Mouse (Mus musculus) hindbrain, embryonic 14.5 days (tissue): Measurements from ENCODE around the gene A2ml1. TPM values are rescaled to one million over a fixed set of nuclear protein-coding genes. Genes with fewer than 3 reads are reported as not detected.

Experiments used
- ATAC-seq: fragments of 200-750 bp; cut with Nextera tagmentation; 2 replicates; pipeline ENCODE4 v1.8.0; 2017; ENCODE audit warnings: moderate number of reproducible peaks, mild to moderate bottlenecking, moderate TSS enrichment, moderate library complexity; ENCODE audit not compliant: low FRiP score
- DNase-seq: peaks from one replicate; pipeline ENCODE4 v3.0.0-alpha.2; 2015; ENCODE audit warnings: low spot score
- H3K27ac ChIP-seq: fragments of 300-500 bp; sonication (generic); 2 replicates; pipeline ENCODE4 v1.5.1; 2014; ENCODE audit warnings: mild to moderate bottlenecking, moderate library complexity
- H3K27me3 ChIP-seq: fragments of 300-500 bp; sonication (generic); 2 replicates; pipeline ENCODE4 v1.6.1; 2014; ENCODE audit warnings: mild to moderate bottlenecking, low read length, mixed read lengths; ENCODE audit not compliant: control insufficient read depth, insufficient read depth
- H3K36me3 ChIP-seq: fragments of 300-500 bp; sonication (generic); replicated peaks from 2 replicates; pipeline ENCODE4 v1.6.1; 2014; ENCODE audit not compliant: control insufficient read depth, insufficient read depth
- H3K4me1 ChIP-seq: fragments of 300-500 bp; sonication (generic); replicated peaks from 2 replicates; pipeline ENCODE4 v1.6.1; 2014; ENCODE audit warnings: antibody characterized with exemption, low read length, mixed read lengths; ENCODE audit not compliant: control insufficient read depth, insufficient read depth
- H3K4me2 ChIP-seq: fragments of 300-500 bp; sonication (generic); replicated peaks from 2 replicates; pipeline ENCODE4 v1.6.1; 2014; ENCODE audit warnings: mild to moderate bottlenecking, moderate library complexity
- H3K4me3 ChIP-seq: fragments of 300-500 bp; sonication (generic); replicated peaks from 2 replicates; pipeline ENCODE4 v1.5.1; 2014; ENCODE audit warnings: mild to moderate bottlenecking, low read length
- H3K9ac ChIP-seq: fragments of 300-500 bp; sonication (generic); 2 replicates; pipeline ENCODE4 v1.6.1; 2014
- H3K9me3 ChIP-seq: fragments of 300-500 bp; sonication (generic); 2 replicates; pipeline ENCODE4 v1.6.1; 2016; ENCODE audit warnings: low read length; ENCODE audit not compliant: control insufficient read depth
- WGBS: fragments of 180-500 bp; shearing (Covaris S2); extraction: QIAGEN DNeasy Blood & Tissue Kit; methylation state at CpG from one replicate; pipeline ENCODE4 v1.1.7; 2014; 5-methylcytosine and 5-hydroxymethylcytosine counted together
- polyA plus RNA-seq: library from polyadenylated mRNA; unstranded; fragments of >200 nt; fragmentation: Nextera tagmentation; extraction: Ambion mirVana; gene quantifications from 2 replicates; pipeline ENCODE4 v1.2.1, GENCODE M21; 2014

Gene A2ml1
- polyA plus RNA-seq, 1 experiment from 2014 or later, result 2.3 TPM

DNA sequence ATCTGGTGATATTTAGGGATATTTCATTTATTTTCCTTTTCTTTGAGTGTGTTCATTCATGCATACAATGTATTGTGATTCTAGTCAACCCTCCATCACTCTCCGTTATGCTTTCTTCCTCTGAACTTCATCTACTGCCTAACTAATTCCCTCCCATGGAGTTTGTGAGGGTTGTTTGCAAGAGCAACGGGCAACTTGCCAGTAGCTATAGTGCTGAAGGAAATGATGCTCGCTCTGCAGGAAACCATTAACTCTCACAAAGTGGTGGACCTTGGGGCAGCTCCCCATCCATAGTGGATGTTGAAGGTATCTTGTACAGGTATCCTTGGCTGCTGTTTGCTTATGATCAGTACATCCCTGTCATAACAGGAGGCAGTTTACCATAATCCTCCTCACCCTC lies 20.6 kb upstream of the A2ml1 start:
- Histone ChIP-seq H3K4me1 (no peaks in the 10 kb centered on the region), H3K9me3 (no peaks in the 10 kb centered on the region), H3K36me3 (no peaks in the 10 kb centered on the region), H3K9ac (no peak overlapping the region), H3K27ac (no peak overlapping the region), H3K27me3 (no peaks in the 10 kb centered on the region), H3K4me3 (0 out of 2 replicates have a peak overlapping the region, but pooled peaks have one; percentile 9), H3K4me2 (peak overlapping the region; percentile 26)
- ATAC-seq, result no peak
- WGBS, result 32% methylated on average over 3 of the region's 3 CpGs
- peak; percentile 29 for DNase-seq

DNA sequence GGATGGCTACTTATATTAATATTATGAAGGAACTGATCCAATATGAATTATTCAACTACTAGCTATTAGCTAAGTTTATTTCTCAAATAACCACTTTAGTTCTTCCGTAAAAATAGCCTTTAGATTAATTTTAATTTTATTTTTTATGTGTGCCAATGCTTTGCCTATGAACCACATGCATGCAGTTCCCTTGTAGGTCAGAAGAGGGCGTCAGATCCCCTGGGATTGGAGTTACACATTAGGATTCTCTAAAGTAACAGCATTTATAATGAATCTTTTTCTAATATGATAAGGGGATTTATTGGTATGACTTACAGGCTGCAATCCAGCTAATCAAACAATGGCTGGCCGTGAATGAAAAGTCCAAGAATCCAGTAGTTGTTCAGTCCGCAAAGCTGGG lies 18.1 kb upstream of the A2ml1 start:
- WGBS, result 64% methylated on average over 4 of the region's 4 CpGs
- ATAC-seq (no peak), DNase-seq (no peak)
- Histone ChIP-seq H3K4me1 (no peaks in the 10 kb centered on the region; the same call in 1 of the 2 replicates), H3K9me3 (no peaks in the 10 kb centered on the region), H3K9ac (no peak overlapping the region), H3K4me2 (no peak overlapping the region), H3K36me3 (no peaks in the 10 kb centered on the region), H3K27ac (no peak overlapping the region), H3K27me3 (no peaks in the 10 kb centered on the region), H3K4me3 (no peak overlapping the region)

DNA sequence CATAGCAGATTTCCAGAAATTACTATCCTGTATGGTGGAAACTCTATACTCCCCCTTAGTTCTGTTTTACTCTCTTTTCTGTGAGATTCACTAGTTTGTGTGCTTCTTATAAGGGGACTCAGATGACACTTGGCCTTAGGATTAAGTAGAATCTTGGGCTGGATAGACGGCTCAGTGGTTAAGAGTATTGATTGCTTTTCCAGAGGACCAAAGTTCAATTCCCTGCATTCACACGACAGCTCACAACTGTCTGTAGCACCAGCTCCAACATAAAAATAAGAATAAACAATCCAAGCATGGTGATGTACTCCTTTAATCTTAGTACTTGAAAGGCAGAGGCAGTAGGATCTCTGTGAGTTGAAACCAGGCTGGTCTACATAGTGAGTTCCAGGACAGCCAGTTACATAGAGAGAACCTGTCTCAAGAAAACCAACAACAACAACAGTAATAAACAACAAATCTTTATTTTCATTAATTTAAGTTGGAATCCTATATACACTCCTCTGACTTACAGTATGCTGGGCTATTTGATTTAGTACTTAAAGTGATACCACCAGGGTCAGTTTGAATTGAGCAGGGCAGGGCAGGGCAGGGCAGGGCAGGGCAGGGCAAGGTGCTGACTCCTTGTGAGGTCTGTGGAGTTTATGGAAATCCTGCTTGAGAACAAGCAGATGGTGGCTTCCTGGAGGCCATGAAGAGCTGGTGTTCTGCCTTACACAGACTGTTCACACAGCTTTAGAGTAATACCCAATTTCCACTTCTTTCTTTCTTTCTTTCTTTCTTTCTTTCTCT lies 17.0 kb upstream of the A2ml1 start:
- no peak overlapping the region for H3K9ac ChIP-seq
- no peaks in the 10 kb centered on the region; the same call in 1 of the 2 replicates for H3K4me1 ChIP-seq
- H3K9me3 ChIP-seq, result no peaks in the 10 kb centered on the region
- no peaks in the 10 kb centered on the region for H3K27me3 ChIP-seq
- no peak overlapping the region for H3K4me2 ChIP-seq
- H3K36me3 ChIP-seq, result no peaks in the 10 kb centered on the region
- 78% methylated on average over 2 of the region's 2 CpGs for WGBS
- no peak for DNase-seq
- no peak for ATAC-seq
- H3K27ac ChIP-seq, result no peak overlapping the region
- H3K4me3 ChIP-seq, result no peak overlapping the region

DNA sequence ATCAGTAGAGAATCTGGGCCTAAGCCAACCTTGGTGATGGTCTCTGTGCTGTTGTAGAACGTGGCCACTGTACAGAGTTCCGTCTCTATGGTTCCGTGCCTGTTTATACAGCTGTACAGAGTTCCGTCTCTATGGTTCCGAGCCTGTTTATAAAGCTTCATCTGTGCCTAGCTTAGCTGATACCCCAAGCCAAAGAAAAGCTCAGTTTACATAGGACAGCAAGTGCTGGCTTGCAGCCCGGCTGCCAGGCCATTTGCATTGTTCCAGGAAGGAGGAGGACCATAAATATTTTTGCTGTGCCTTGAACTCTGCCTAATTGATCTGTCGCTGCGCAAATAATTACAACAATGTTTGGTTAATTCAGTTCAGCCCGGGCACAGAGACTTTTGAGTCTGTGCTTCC lies 15.7 kb upstream of the A2ml1 start:
- H3K4me2 ChIP-seq, result peak overlapping the region; percentile 41
- no peaks in the 10 kb centered on the region for H3K27me3 ChIP-seq
- WGBS, result 35% methylated on average over 9 of the region's 9 CpGs
- peak overlapping the region; percentile 20; the same call in 1 of the 2 replicates for H3K9ac ChIP-seq
- no peaks in the 10 kb centered on the region for H3K9me3 ChIP-seq
- H3K27ac ChIP-seq, result peak overlapping the region; percentile 64; the same call in 1 of the 2 replicates
- ATAC-seq (peak; percentile 93), DNase-seq (peak; percentile 68)
- peak overlapping the region; percentile 14; the same call in 1 of the 2 replicates for H3K4me3 ChIP-seq
- no peaks in the 10 kb centered on the region for H3K36me3 ChIP-seq
- H3K4me1 ChIP-seq, result no peaks in the 10 kb centered on the region; the same call in 1 of the 2 replicates

DNA sequence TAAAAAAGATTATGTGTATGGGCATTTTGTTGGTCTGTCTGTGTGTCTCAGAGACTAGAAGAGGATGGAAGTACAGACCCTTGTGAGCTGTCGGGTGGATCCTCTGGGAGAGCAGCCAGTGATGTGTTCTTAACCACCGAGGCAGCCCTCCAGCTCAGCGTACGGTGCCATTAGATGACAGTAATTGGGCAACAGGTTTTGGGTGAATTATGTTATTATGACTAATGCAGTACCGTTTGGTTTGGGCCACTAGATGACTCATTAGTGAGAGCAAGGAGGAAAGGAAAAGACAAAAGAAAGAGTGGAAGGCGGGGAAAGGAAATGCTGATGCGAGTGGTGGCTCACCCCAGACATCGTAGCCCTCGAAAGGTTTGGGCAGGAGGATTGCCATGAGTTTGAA lies 13.2 kb upstream of the A2ml1 start:
- Histone ChIP-seq H3K27ac (no peak overlapping the region), H3K27me3 (no peaks in the 10 kb centered on the region), H3K4me1 (no peaks in the 10 kb centered on the region; the same call in 1 of the 2 replicates), H3K4me2 (no peak overlapping the region), H3K9ac (no peak overlapping the region), H3K36me3 (no peaks in the 10 kb centered on the region), H3K4me3 (no peak overlapping the region), H3K9me3 (no peaks in the 10 kb centered on the region)
- WGBS, result 90% methylated on average over 9 of the region's 9 CpGs
- no peak for ATAC-seq
- no peak for DNase-seq

DNA sequence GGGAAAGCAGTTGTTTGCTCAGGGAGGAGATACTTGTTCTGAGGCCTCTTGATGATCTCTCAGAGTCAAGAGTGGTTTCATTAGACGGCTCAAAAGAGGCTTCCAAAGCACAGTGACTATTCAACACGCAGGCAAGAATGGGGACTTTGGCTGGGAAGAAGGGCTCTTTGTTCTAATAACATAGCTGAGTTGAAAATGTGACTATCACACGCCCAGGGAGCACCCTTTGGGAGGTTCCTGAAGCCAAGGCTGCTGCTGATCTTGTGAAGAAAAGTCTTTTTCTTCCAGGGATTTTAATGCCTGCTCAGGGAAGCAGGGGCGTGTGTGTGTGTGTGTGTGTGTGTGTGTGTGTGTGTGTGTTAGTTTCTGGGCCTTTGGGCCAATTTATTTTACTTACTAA lies 8.0 kb upstream of the A2ml1 start:
- Histone ChIP-seq H3K9me3 (no peaks in the 10 kb centered on the region), H3K27me3 (no peaks in the 10 kb centered on the region), H3K36me3 (no peaks in the 10 kb centered on the region), H3K9ac (no peak overlapping the region), H3K4me3 (no peak overlapping the region), H3K4me1 (no peaks in the 10 kb centered on the region), H3K4me2 (no peak overlapping the region), H3K27ac (no peak overlapping the region)
- WGBS, result 44% methylated on average over 4 of the region's 4 CpGs
- ATAC-seq (no peak), DNase-seq (no peak)

DNA sequence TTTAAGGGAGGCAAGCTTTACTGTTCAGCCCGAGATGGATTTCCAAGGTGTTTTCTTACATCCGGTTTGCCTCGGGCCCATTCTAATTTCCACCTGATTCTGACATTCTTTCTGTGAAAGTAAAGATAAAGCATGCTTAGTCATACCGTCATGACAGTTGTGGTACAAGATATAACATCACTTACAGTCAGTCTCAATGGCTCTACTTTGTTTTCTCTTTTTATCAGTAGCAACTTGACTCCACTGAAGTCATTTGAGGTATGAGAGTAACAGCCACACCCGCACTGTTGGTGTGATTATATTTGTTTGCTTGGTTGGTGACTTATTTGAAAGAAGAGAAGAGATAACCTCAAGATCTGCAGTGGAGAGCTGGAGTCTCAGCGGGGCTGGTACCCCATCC lies 6.2 kb upstream of the A2ml1 start:
- Histone ChIP-seq H3K4me2 (no peak overlapping the region), H3K4me1 (no peaks in the 10 kb centered on the region), H3K9me3 (no peaks in the 10 kb centered on the region), H3K4me3 (no peak overlapping the region), H3K9ac (no peak overlapping the region), H3K36me3 (no peaks in the 10 kb centered on the region), H3K27ac (no peak overlapping the region), H3K27me3 (no peaks in the 10 kb centered on the region)
- ATAC-seq (no peak), DNase-seq (no peak)
- whole genome bisulfite sequencing, result 93% methylated on average over 6 of the region's 6 CpGs

DNA sequence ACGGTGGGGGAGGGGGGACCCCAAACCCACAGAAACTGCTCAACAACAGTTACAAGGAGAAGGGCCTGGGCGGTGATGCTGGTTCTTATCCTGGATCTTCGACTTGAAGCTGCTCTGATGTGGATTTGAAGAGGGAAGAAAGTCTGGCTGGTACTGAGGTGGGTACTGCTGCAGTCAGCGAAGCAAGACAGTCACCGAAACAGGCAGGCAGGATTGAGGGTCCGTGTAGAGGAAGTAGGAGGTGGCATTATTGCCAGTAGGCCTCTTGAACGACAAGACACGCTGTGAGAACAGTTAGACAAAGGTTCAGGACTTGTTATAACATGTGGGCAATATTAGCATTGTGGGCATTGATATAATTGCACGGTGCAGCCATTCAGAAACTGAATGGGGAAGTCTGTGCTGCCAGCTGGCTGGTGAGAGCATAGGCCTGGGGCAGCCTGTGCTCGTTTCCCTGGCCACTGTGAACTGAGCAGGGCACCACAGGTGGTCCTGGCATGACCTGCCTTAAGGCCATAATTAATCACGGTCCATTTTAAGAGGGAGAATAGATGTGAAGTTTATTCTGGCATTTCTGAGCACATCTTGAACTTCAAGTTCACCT lies 4.3 kb upstream of the A2ml1 start:
- DNase-seq (no peak), ATAC-seq (peak; percentile 48; the same call in 1 of the 2 replicates)
- no peak overlapping the region for H3K4me3 ChIP-seq
- no peak overlapping the region for H3K9ac ChIP-seq
- no peak overlapping the region for H3K4me2 ChIP-seq
- H3K36me3 ChIP-seq, result no peaks in the 10 kb centered on the region
- H3K27me3 ChIP-seq, result no peaks in the 10 kb centered on the region
- no peaks in the 10 kb centered on the region for H3K9me3 ChIP-seq
- 72% methylated on average over 11 of the region's 11 CpGs for WGBS
- no peak overlapping the region for H3K27ac ChIP-seq
- H3K4me1 ChIP-seq, result no peaks in the 10 kb centered on the region

DNA sequence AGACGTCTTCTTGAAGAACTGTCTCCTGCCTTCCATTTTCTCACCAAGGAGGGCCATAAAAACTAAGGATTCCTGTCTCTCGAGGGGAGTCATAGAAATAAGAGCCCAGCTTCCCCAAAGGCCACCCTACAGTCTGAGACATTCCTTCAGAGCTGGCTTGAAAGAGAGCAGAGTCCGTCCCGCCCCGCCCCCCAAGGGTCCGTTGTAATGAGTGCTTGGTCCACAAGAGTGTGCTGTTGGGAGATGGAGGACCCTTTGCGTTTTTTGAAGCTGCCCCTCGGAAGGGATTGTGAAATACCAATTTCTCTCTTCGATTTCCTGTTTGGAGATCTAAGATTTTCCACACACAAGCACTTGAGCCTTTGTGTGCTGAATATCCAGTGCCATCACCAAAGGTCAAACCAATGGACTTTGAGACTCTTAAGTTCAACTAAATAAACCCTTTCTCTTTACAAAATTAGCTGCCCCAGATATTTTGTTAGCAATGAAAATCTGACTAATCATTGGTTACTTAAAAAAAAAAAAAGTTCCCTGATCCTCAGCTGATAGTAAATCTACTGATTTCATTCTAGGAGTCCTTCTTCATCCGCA lies 2.8 kb upstream of the A2ml1 start:
- no peak overlapping the region for H3K4me2 ChIP-seq
- H3K27ac ChIP-seq, result no peak overlapping the region
- DNase-seq (peak; percentile 45), ATAC-seq (no peak)
- no peak overlapping the region for H3K9ac ChIP-seq
- H3K4me1 ChIP-seq, result no peaks in the 10 kb centered on the region
- H3K27me3 ChIP-seq, result no peaks in the 10 kb centered on the region
- no peak overlapping the region for H3K4me3 ChIP-seq
- H3K9me3 ChIP-seq, result no peaks in the 10 kb centered on the region
- H3K36me3 ChIP-seq, result no peaks in the 10 kb centered on the region
- WGBS, result 24% methylated on average over 10 of the region's 10 CpGs
